Mouse (Mus musculus): ENCODE data around the gene Tars2.

- TF ChIP-seq POLR2AphosphoS2 (IDR thresholded peaks at IDR 0.05; ENCODE audit: insufficient read length, low read depth), result no peak
- no peak for TF ChIP-seq CEBPB (IDR thresholded peaks at IDR 0.05; ENCODE audit: insufficient read depth, poor library complexity, severe bottlenecking)
- no peak for TF ChIP-seq REST (IDR thresholded peaks at IDR 0.05; ENCODE audit: insufficient read depth, insufficient read length)
- no peak for TF ChIP-seq POLR2A (IDR thresholded peaks at IDR 0.05; ENCODE audit: insufficient read length, low read depth)
- TF ChIP-seq MYOG (IDR thresholded peaks at IDR 0.05; ENCODE audit: control insufficient read depth in 1 of 3, insufficient read depth in 1 of 3, insufficient read length in 2 of 3, low read depth in 2 of 3), result no peak
- no peak for TF ChIP-seq E2F4 (IDR thresholded peaks at IDR 0.05; ENCODE audit: insufficient read depth)
- no peak for TF ChIP-seq USF1 (IDR thresholded peaks at IDR 0.05; ENCODE audit: low read depth)
- no peak for TF ChIP-seq MAX (IDR thresholded peaks at IDR 0.05; ENCODE audit: low read depth)
- TF ChIP-seq TCF12 (IDR thresholded peaks at IDR 0.05; ENCODE audit: insufficient read depth, poor library complexity, severe bottlenecking), result no peak
- no peak for TF ChIP-seq SRF (IDR thresholded peaks at IDR 0.05; ENCODE audit: control insufficient read depth, insufficient read length, low read depth)
- no peak for TF ChIP-seq MYOD1 (IDR thresholded peaks at IDR 0.05; ENCODE audit: control insufficient read depth in 1 of 3, insufficient read length in 2 of 3, low read depth in 2 of 3)
- no peak for TF ChIP-seq TCF3 (IDR thresholded peaks at IDR 0.05; ENCODE audit: insufficient read length, low read depth)
These were observed 48.4 kb upstream of the Tars2 start for GRCm38 (mm10) chr3:95808384-95808783.
